Mouse (Mus musculus) MEL (cell line): Measurements from ENCODE around the gene Atp6v0e. TPM values are rescaled to one million over a fixed set of nuclear protein-coding genes. Genes with fewer than 3 reads are reported as not detected.

ENCODE experiments used
- DNase-seq: peaks from one replicate; pipeline ENCODE4 v3.0.0; 2011; ENCODE audit warnings: low read depth, low spot score
- H3K27ac ChIP-seq: 2 replicates; pipeline ENCODE4 v1.5.1; 2012; ENCODE audit warnings: low read depth, mild to moderate bottlenecking, control low read depth, low read length, moderate library complexity; ENCODE audit not compliant: control insufficient read depth
- H3K27me3 ChIP-seq, 2 experiments: fragments of 150-350 bp in 1 of 2; sonication (generic) in 1 of 2; 2 replicates each; pipeline ENCODE4 v1.6.1; 2012; ENCODE audit warnings: low read length in 2 of 2, mild to moderate bottlenecking in 2 of 2, improper control_type of control experiment in 1 of 2, moderate library complexity in 1 of 2; ENCODE audit not compliant: insufficient read depth in 2 of 2, control insufficient read depth in 1 of 2
- H3K36me3 ChIP-seq, 2 experiments: 2 replicates each; pipeline ENCODE4 v1.6.1; 2012 to 2014; ENCODE audit warnings: low read length in 2 of 2, improper control_type of control experiment in 1 of 2, inconsistent platforms in 1 of 2, mild to moderate bottlenecking in 1 of 2; ENCODE audit not compliant: insufficient read depth in 2 of 2, control insufficient read depth in 1 of 2
- H3K4me1 ChIP-seq, 2 experiments: fragments of 150-350 bp in 1 of 2; sonication (generic) in 1 of 2; 2 replicates each; pipeline ENCODE4 v1.6.1; 2012; ENCODE audit warnings: low read length in 2 of 2, improper control_type of control experiment in 1 of 2, mild to moderate bottlenecking in 1 of 2; ENCODE audit not compliant: insufficient read depth in 2 of 2, control insufficient read depth in 1 of 2
- H3K4me3 ChIP-seq, 2 experiments: fragments of 150-350 bp in 1 of 2; sonication (generic) in 1 of 2; 2 replicates each; pipeline ENCODE4 v1.5.1; 2012; ENCODE audit warnings: low read depth in 2 of 2, low read length in 2 of 2, mild to moderate bottlenecking in 2 of 2, moderate library complexity in 2 of 2, control low read depth in 1 of 2, improper control_type of control experiment in 1 of 2; ENCODE audit not compliant: control insufficient read depth in 1 of 2, insufficient read depth in 1 of 2
- H3K79me2 ChIP-seq: 2 replicates; pipeline ENCODE4 v1.6.1; 2012; ENCODE audit warnings: mild to moderate bottlenecking, low read length, moderate library complexity; ENCODE audit not compliant: control insufficient read depth, poor library complexity, insufficient read depth
- H3K9ac ChIP-seq: 2 replicates; pipeline ENCODE4 v1.6.1; 2012; ENCODE audit warnings: low read depth, mild to moderate bottlenecking, control low read depth, low read length, moderate library complexity; ENCODE audit not compliant: control insufficient read depth, poor library complexity, severe bottlenecking
- H3K9me3 ChIP-seq: fragments of 150-350 bp; sonication (generic); replicated peaks from 2 replicates; pipeline ENCODE4 v1.6.1; 2012; ENCODE audit warnings: mild to moderate bottlenecking, low read length, improper control_type of control experiment, moderate library complexity; ENCODE audit not compliant: insufficient read depth
- BHLHE40 ChIP-seq: IDR thresholded peaks from 2 replicates; pipeline ENCODE4 v1.6.1; 2012; ENCODE audit warnings: low read depth, mild to moderate bottlenecking, inconsistent platforms, low read length, improper control_type of control experiment, borderline replicate concordance
- CHD1 ChIP-seq: IDR thresholded peaks from 2 replicates; pipeline ENCODE4 v1.6.1; 2012; ENCODE audit warnings: low read depth, mild to moderate bottlenecking, inconsistent platforms, low read length, improper control_type of control experiment
- CHD2 ChIP-seq: IDR thresholded peaks from 2 replicates; pipeline ENCODE4 v1.6.1; 2011; ENCODE audit warnings: low read length, improper control_type of control experiment
- CTCF ChIP-seq, 3 experiments: IDR thresholded peaks in 2 of 3; conservative IDR thresholded peaks in 1 of 3; 2 replicates each; pipeline ENCODE4 v1.5.1; 2011 to 2012; ENCODE audit warnings: low read length in 3 of 3, low read depth in 2 of 3, mild to moderate bottlenecking in 2 of 3, improper control_type of control experiment in 1 of 3, inconsistent platforms in 1 of 3, mixed read lengths in 1 of 3, moderate library complexity in 1 of 3; ENCODE audit not compliant: control insufficient read depth in 1 of 3, insufficient read depth in 1 of 3, poor library complexity in 1 of 3, severe bottlenecking in 1 of 3
- E2F4 ChIP-seq: IDR thresholded peaks from 2 replicates; pipeline ENCODE4 v1.6.1; 2011; ENCODE audit warnings: low read depth, low read length, improper control_type of control experiment, borderline replicate concordance
- ELF1 ChIP-seq: IDR thresholded peaks from 2 replicates; pipeline ENCODE4 v1.6.1; 2014; ENCODE audit warnings: low read depth, mild to moderate bottlenecking, inconsistent platforms, low read length, improper control_type of control experiment, moderate library complexity
- EP300 ChIP-seq, 2 experiments: IDR thresholded peaks; 2 replicates each; pipeline ENCODE4 v1.6.1; 2011; ENCODE audit warnings: improper control_type of control experiment in 2 of 2, low read length in 2 of 2, low read depth in 1 of 2, mild to moderate bottlenecking in 1 of 2
- ETS1 ChIP-seq: IDR thresholded peaks from 2 replicates; pipeline ENCODE4 v1.6.1; 2012; ENCODE audit warnings: low read depth, mild to moderate bottlenecking, inconsistent platforms, low read length, improper control_type of control experiment, moderate library complexity
- GATA1 ChIP-seq: IDR thresholded peaks from 2 replicates; pipeline ENCODE4 v1.6.1; 2011; ENCODE audit warnings: low read depth, low read length, improper control_type of control experiment
- JUND ChIP-seq: IDR thresholded peaks from 2 replicates; pipeline ENCODE4 v1.6.1; 2011; ENCODE audit warnings: low read depth, mild to moderate bottlenecking, improper control_type of control experiment, low read length
- KAT2A ChIP-seq: conservative IDR thresholded peaks from 2 replicates; pipeline ENCODE4 v1.6.1; 2012; ENCODE audit warnings: low read depth, low read length, improper control_type of control experiment, inconsistent platforms
- MAFK ChIP-seq: IDR thresholded peaks from 2 replicates; pipeline ENCODE4 v1.6.1; 2011; ENCODE audit warnings: low read depth, mild to moderate bottlenecking, low read length, improper control_type of control experiment, borderline replicate concordance
- MAX ChIP-seq: IDR thresholded peaks from 2 replicates; pipeline ENCODE4 v1.6.1; 2011; ENCODE audit warnings: low read length, improper control_type of control experiment
- MAZ ChIP-seq: IDR thresholded peaks from 2 replicates; pipeline ENCODE4 v1.6.1; 2012; ENCODE audit warnings: low read depth, mild to moderate bottlenecking, inconsistent platforms, low read length, improper control_type of control experiment
- MEF2A ChIP-seq: IDR thresholded peaks from 2 replicates; pipeline ENCODE4 v1.6.1; 2014; ENCODE audit warnings: low read depth, mild to moderate bottlenecking, inconsistent platforms, low read length, improper control_type of control experiment; ENCODE audit not compliant: poor library complexity, insufficient replicate concordance, severe bottlenecking; ENCODE audit errors: extremely low read depth
- MXI1 ChIP-seq: IDR thresholded peaks from 2 replicates; pipeline ENCODE4 v1.6.1; 2011; ENCODE audit warnings: mild to moderate bottlenecking, low read depth, low read length, improper control_type of control experiment
- NRF1 ChIP-seq: IDR thresholded peaks from 2 replicates; pipeline ENCODE4 v1.6.1; 2014; ENCODE audit warnings: low read depth, mild to moderate bottlenecking, inconsistent platforms, low read length, improper control_type of control experiment, moderate library complexity; ENCODE audit not compliant: poor library complexity, insufficient read depth, severe bottlenecking
- POLR2A ChIP-seq, 2 experiments: IDR thresholded peaks; 2 replicates each; pipeline ENCODE4 v1.6.1; 2011 to 2012; ENCODE audit warnings: low read length in 2 of 2, mild to moderate bottlenecking in 2 of 2, control low read depth in 1 of 2, improper control_type of control experiment in 1 of 2, low read depth in 1 of 2, moderate library complexity in 1 of 2; ENCODE audit not compliant: control insufficient read depth in 1 of 2, insufficient read depth in 1 of 2, poor library complexity in 1 of 2
- RAD21 ChIP-seq: IDR thresholded peaks from 2 replicates; pipeline ENCODE4 v1.6.1; 2011; ENCODE audit warnings: mild to moderate bottlenecking, low read depth, low read length, improper control_type of control experiment
- RCOR1 ChIP-seq: IDR thresholded peaks from 2 replicates; pipeline ENCODE4 v1.6.1; 2012; ENCODE audit warnings: low read depth, mild to moderate bottlenecking, inconsistent platforms, low read length, improper control_type of control experiment
- SMC3 ChIP-seq: IDR thresholded peaks from 2 replicates; pipeline ENCODE4 v1.6.1; 2011; ENCODE audit warnings: low read depth, low read length, improper control_type of control experiment
- TAL1 ChIP-seq: IDR thresholded peaks from 2 replicates; pipeline ENCODE4 v1.6.1; 2012; ENCODE audit warnings: mild to moderate bottlenecking, inconsistent platforms, low read length, moderate library complexity, mixed read lengths
- TBP ChIP-seq: IDR thresholded peaks from 2 replicates; pipeline ENCODE4 v1.8.0; 2011; ENCODE audit warnings: low read depth, low read length, improper control_type of control experiment
- TCF12 ChIP-seq: IDR thresholded peaks from 2 replicates; pipeline ENCODE4 v1.6.1; 2014; ENCODE audit warnings: low read depth, mild to moderate bottlenecking, inconsistent platforms, low read length, improper control_type of control experiment, moderate library complexity
- UBTF ChIP-seq: IDR thresholded peaks from 2 replicates; pipeline ENCODE4 v1.6.1; 2012; ENCODE audit warnings: low read depth, mild to moderate bottlenecking, inconsistent platforms, low read length, improper control_type of control experiment, moderate library complexity, borderline replicate concordance; ENCODE audit not compliant: insufficient read depth
- USF1 ChIP-seq: IDR thresholded peaks from 2 replicates; pipeline ENCODE4 v1.6.1; 2014; ENCODE audit warnings: low read depth, mild to moderate bottlenecking, inconsistent platforms, low read length, improper control_type of control experiment, moderate library complexity
- USF2 ChIP-seq, 2 experiments: IDR thresholded peaks; 2 replicates each; pipeline ENCODE4 v1.6.1; 2011 to 2012; ENCODE audit warnings: improper control_type of control experiment in 2 of 2, low read length in 2 of 2, borderline replicate concordance in 1 of 2, inconsistent platforms in 1 of 2, low read depth in 1 of 2, mild to moderate bottlenecking in 1 of 2; ENCODE audit not compliant: insufficient read depth in 1 of 2
- ZC3H11A ChIP-seq: IDR thresholded peaks from 2 replicates; pipeline ENCODE4 v1.6.1; 2012; ENCODE audit warnings: low read depth, mild to moderate bottlenecking, inconsistent platforms, low read length, improper control_type of control experiment
- ZMIZ1 ChIP-seq: IDR thresholded peaks from 2 replicates; pipeline ENCODE4 v1.6.1; 2012; ENCODE audit warnings: low read depth, mild to moderate bottlenecking, inconsistent platforms, low read length, improper control_type of control experiment, moderate library complexity
- ZNF384 ChIP-seq: IDR thresholded peaks from 2 replicates; pipeline ENCODE4 v1.6.1; 2012; ENCODE audit warnings: low read depth, mild to moderate bottlenecking, inconsistent platforms, low read length, improper control_type of control experiment
- polyA plus RNA-seq, 2 experiments: library from polyadenylated mRNA; stranded (reverse) in 1 of 2; unstranded in 1 of 2; fragments of >175 nt in 1 of 2; fragments of >200 nt in 1 of 2; gene quantifications; 2 replicates each; pipeline versions ENCODE4 v1.2.1 to v1.2.4; 2012; ENCODE audit warnings: low replicate concordance in 2 of 2, low read depth in 1 of 2; ENCODE audit not compliant: insufficient read length in 2 of 2, insufficient read depth in 1 of 2, missing spikeins in 1 of 2
- total RNA-seq: library from RNA; depleted of rRNA; stranded (reverse); fragments of 300-350 nt; gene quantifications from 2 replicates; pipeline ENCODE4 v1.2.3, GENCODE M21; 2012

Atp6v0e gene
- total and polyA plus RNA-seq, 3 experiments: 173 to 200 TPM; not detected in 1

DNA sequence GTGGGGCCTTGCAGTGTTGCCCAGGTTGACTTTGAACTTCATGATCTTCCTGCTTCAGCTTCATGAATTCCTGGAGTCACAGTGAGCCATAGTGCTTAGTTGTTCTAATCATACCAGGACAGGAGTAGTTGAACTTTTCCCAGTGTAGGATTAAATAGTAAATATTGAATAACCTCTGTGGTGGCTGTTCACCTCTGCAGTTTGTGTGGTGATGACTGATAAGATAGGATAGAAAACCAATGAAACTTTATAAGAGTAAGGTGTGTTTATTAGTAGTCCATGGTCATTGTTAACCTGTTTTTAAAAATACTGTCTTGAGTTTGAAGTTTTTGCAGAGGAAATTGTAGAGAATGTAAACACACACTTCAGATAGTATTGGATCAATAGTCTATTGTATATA, 56.4 kb downstream of the Atp6v0e start:
- H3K9ac ChIP-seq: no peak overlapping the region
- no peaks in the 10 kb centered on the region for H3K27me3 ChIP-seq
- peaks cover 13 to 42% of the 10 kb centered on the region in 2 experiments for H3K4me1 ChIP-seq
- H3K9me3 ChIP-seq: no peaks in the 10 kb centered on the region
- peaks cover 0 to 33% of the 10 kb centered on the region in 2 experiments; a peak in 2 of 4 replicates for H3K36me3 ChIP-seq
- H3K27ac ChIP-seq: no peak overlapping the region
- DNase-seq: no peak
- TF ChIP-seq SMC3: no peak
- peak; percentile 54; the same call in 1 of the 2 replicates for TF ChIP-seq GATA1
- peak; percentile 51; the same call in 1 of the 2 replicates for TF ChIP-seq TCF12
- 0 out of 2 replicates have a peak, but pooled peaks have one; percentile 14 for TF ChIP-seq TAL1
- peak; percentile 52 to 65 for TF ChIP-seq EP300 (IDR thresholded peaks at IDR 0.05; ENCODE audit: low read depth in 1 of 2, low read length in 2 of 2)
- TF ChIP-seq, all 39 proteins: peak for 4
- Histone ChIP-seq H3K79me2 (peaks cover 5% of the 10 kb centered on the region; the same call in 1 of the 2 replicates), H3K4me3 (no peak overlapping the region)

DNA sequence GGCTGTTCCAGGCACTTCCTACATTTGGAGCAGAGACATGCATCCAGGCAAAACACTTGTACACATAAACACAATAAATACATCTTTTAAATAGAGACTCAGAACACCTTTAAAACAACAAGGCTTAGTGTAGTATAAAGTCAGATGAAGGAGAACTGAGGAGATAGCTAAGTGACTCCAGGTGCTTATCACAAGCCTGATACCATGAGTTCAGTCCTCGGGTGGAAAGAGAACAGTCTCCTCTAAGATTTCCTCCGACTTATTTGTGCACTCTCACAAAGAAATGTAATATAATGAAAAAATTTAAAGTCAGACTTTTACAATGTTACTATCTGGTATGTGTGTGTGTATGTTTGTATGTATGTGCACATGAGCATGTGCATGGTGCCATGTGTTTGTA, 58.8 kb downstream of the Atp6v0e start:
- Histone ChIP-seq H3K27ac (no peak overlapping the region), H3K36me3 (peaks cover 0 to 51% of the 10 kb centered on the region in 2 experiments; a peak in 2 of 4 replicates), H3K4me1 (peaks cover 23 to 58% of the 10 kb centered on the region in 2 experiments), H3K9me3 (no peaks in the 10 kb centered on the region), H3K27me3 (no peaks in the 10 kb centered on the region), H3K4me3 (no peak overlapping the region), H3K79me2 (peaks cover 2% of the 10 kb centered on the region; the same call in 1 of the 2 replicates), H3K9ac (no peak overlapping the region)
- peak; percentile 57 for DNase-seq
- TF ChIP-seq MAZ: no peak
- TF ChIP-seq CHD2: no peak
- TF ChIP-seq KAT2A: no peak
- peak; percentile 34; the same call in 1 of the 2 replicates for TF ChIP-seq MAX
- no peak for TF ChIP-seq UBTF
- no peak for TF ChIP-seq E2F4
- TF ChIP-seq TAL1: peak; percentile 65
- TF ChIP-seq NRF1: no peak
- TF ChIP-seq USF1: no peak
- no peak for TF ChIP-seq CTCF (IDR thresholded peaks at IDR 0.05 in 2 of 3, conservative IDR thresholded peaks at IDR 0.05 in 1 of 3; ENCODE audit: control insufficient read depth in 1 of 3, insufficient read depth in 1 of 3, low read depth in 2 of 3, low read length in 3 of 3, poor library complexity in 1 of 3, severe bottlenecking in 1 of 3)
- peak; percentile 65; the same call in 1 of the 2 replicates for TF ChIP-seq TBP
- no peak for TF ChIP-seq JUND
- TF ChIP-seq MEF2A: no peak
- no peak for TF ChIP-seq MAFK
- TF ChIP-seq CHD1: no peak
- peak; percentile 44; the same call in 1 of the 2 replicates for TF ChIP-seq RCOR1
- TF ChIP-seq ELF1: no peak
- peak; percentile 45; the same call in 1 of the 2 replicates for TF ChIP-seq ETS1
- no peak for TF ChIP-seq ZC3H11A
- no peak for TF ChIP-seq ZNF384
- no peak for TF ChIP-seq RAD21
- peak; percentile 83 for TF ChIP-seq GATA1
- TF ChIP-seq USF2 (IDR thresholded peaks at IDR 0.05; ENCODE audit: borderline replicate concordance in 1 of 2, insufficient read depth in 1 of 2, low read depth in 1 of 2, low read length in 2 of 2): no peak
- peak; percentile 72 to 76 for TF ChIP-seq EP300 (IDR thresholded peaks at IDR 0.05; ENCODE audit: low read depth in 1 of 2, low read length in 2 of 2)
- no peak for TF ChIP-seq BHLHE40
- TF ChIP-seq MXI1: 0 out of 2 replicates have a peak, but pooled peaks have one; percentile 42
- TF ChIP-seq ZMIZ1: no peak
- TF ChIP-seq TCF12: peak; percentile 77
- TF ChIP-seq POLR2A (IDR thresholded peaks at IDR 0.05; ENCODE audit: control insufficient read depth in 1 of 2, insufficient read depth in 1 of 2, low read depth in 1 of 2, low read length in 2 of 2, poor library complexity in 1 of 2): no peak
